Mouse (Mus musculus): ENCODE data around the gene Emb. TPM values are rescaled to one million over a fixed set of nuclear protein-coding genes. Genes with fewer than 3 reads are reported as not detected.

Emb gene
- polyA plus RNA-seq, 1 experiment from 2014 or later, result 12.5 TPM

- Histone ChIP-seq H3K27me3 (replicated peaks) (no peaks in the 10 kb centered on the region), H3K27ac (no peak overlapping the region), H3K4me2 (no peak overlapping the region), H3K36me3 (replicated peaks) (no peaks in the 10 kb centered on the region), H3K9ac (no peak overlapping the region), H3K4me1 (no peaks in the 10 kb centered on the region), H3K4me3 (no peak overlapping the region), H3K9me3 (no peaks in the 10 kb centered on the region)
- 89% methylated on average over 6 of the region's 6 CpGs for WGBS
- ATAC-seq (replicated peaks), result no peak
These were observed 79.1 kb downstream of the Emb start for GRCm38 (mm10) chr13:117287400-117287799.

- H3K36me3 ChIP-seq (replicated peaks), result no peaks in the 10 kb centered on the region
- peak; percentile 90 for ATAC-seq (replicated peaks)
- peak overlapping the region; percentile 13; the same call in 1 of the 2 replicates for H3K4me3 ChIP-seq
- H3K27me3 ChIP-seq (replicated peaks), result no peaks in the 10 kb centered on the region
- no peak overlapping the region for H3K9ac ChIP-seq
- H3K4me2 ChIP-seq, result peak overlapping the region; percentile 38
- no peak overlapping the region for H3K27ac ChIP-seq
- no peaks in the 10 kb centered on the region for H3K4me1 ChIP-seq
- WGBS, result 32% methylated on average over 17 of the region's 17 CpGs
- no peaks in the 10 kb centered on the region for H3K9me3 ChIP-seq
These were observed 81.3 kb downstream of the Emb start for GRCm38 (mm10) chr13:117289494-117290270.

GRCm38 (mm10) chr13:117311446-117312225, 103.3 kb downstream of the Emb start:
- peak; percentile 91 for ATAC-seq (replicated peaks)
- H3K9me3 ChIP-seq, result no peaks in the 10 kb centered on the region
- no peaks in the 10 kb centered on the region for H3K36me3 ChIP-seq (replicated peaks)
- H3K27ac ChIP-seq, result no peak overlapping the region
- no peak overlapping the region for H3K4me3 ChIP-seq
- H3K27me3 ChIP-seq (replicated peaks), result no peaks in the 10 kb centered on the region
- 26% methylated on average over 24 of the region's 24 CpGs for WGBS
- no peak overlapping the region for H3K9ac ChIP-seq
- peaks cover 3% of the 10 kb centered on the region; the same call in 1 of the 2 replicates for H3K4me1 ChIP-seq
- H3K4me2 ChIP-seq, result peak overlapping the region; percentile 41

Other genes with a start within 250 kb of the Emb start
- 29.5 and 32.2 TPM in 2 replicates for gene Parp8, start 183.0 kb upstream of the Emb start, polyA plus RNA-seq (2015; fragmentation: Nextera tagmentation; extraction: Ambion mirVana)
- gene Gm17509, start 12.5 kb downstream of the Emb start, polyA plus RNA-seq (2015; fragmentation: Nextera tagmentation; extraction: Ambion mirVana), result 0.46 and 0.51 TPM in 2 replicates

Measured in midbrain, embryonic 15.5 days (tissue).